Mouse (Mus musculus) cerebellum, adult 2 months (tissue): ENCODE measurements around the gene Ssh1.

Experiments
- CTCF ChIP-seq: fragments of 200-500 bp; IDR thresholded peaks from 2 replicates; pipeline ENCODE4 v1.5.1; 2011; ENCODE audit warnings: low read depth, mild to moderate bottlenecking, control low read depth, low read length, moderate library complexity, borderline replicate concordance; ENCODE audit not compliant: insufficient read depth
- POLR2A ChIP-seq: fragments of 200-500 bp; IDR thresholded peaks from 2 replicates; pipeline ENCODE4 v1.6.1; 2011; ENCODE audit warnings: low read length, control low read depth, borderline replicate concordance; ENCODE audit not compliant: insufficient read depth

DNA sequence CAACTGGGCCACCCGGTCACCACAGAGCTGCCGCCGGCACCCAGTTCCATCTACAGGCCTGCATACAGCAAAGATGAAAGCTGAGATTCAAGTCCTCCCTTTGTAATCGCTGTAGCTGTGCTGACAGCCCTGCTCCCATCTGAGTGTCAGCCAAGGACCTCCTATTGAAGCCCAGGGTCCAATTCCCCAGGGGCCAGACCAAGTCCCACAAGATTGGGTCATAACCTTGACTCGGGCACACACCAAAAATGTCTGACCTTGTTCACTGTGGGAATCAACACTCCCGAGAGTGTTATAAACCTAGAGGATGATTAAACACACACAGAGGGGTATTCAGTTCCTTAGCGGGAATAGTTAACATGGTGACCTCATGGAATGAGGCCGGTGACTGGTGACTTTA, 11.9 kb downstream of the Ssh1 start:
- no peak for TF ChIP-seq CTCF
- TF ChIP-seq POLR2A = no peak
